Mouse (Mus musculus) common myeloid progenitor, adult 5-6 weeks (primary cell): ENCODE measurements at regions not wholly inside any gene's neighbourhood (a gene's known extent, or its start where the extent isn't known, plus 50 kb on each side); places are given as distances from the start of the nearest gene placed in this dataset.
"Not testable (repeated sequence)": the region's sequence is repeated elsewhere in the genome, so short reads cannot be mapped to it uniquely, and the experiment has no call there.

Experiments used
- ATAC-seq: replicated peaks from 2 replicates; pipeline ENCODE4 v1.8.0; 2016; ENCODE audit warnings: low read depth, mild to moderate bottlenecking, moderate TSS enrichment, inconsistent platforms; ENCODE audit not compliant: poor library complexity, severe bottlenecking

- ATAC-seq = no peak
Observed at GRCm38 (mm10) chr1:146955688-146956214, 461.2 kb downstream of the Brinp3 start.

- no peak for ATAC-seq
Observed at GRCm38 (mm10) chr1:146956347-146956746, 461.8 kb downstream of the Brinp3 start.

GRCm38 (mm10) chr1:146960448-146960847, 465.9 kb downstream of the Brinp3 start:
- ATAC-seq = no peak

DNA sequence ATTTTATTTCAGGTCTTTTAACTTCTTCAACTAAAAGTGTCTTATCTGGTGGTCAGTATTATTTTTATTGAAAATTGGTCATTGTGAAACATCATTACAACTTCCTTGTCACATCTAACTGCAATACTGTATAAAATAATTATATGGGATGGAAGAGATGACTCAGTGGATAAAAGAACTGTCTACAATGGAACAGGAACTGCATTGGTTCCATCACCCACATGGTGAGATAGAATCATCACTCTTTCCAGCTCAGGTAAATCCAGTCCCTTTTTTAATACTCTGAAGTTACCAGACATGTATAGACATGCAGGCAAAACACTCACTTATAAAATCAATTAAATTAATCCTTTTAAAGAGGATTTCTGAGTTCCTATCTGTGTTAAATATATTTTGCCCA, 473.0 kb downstream of the Brinp3 start:
- no peak for ATAC-seq

DNA sequence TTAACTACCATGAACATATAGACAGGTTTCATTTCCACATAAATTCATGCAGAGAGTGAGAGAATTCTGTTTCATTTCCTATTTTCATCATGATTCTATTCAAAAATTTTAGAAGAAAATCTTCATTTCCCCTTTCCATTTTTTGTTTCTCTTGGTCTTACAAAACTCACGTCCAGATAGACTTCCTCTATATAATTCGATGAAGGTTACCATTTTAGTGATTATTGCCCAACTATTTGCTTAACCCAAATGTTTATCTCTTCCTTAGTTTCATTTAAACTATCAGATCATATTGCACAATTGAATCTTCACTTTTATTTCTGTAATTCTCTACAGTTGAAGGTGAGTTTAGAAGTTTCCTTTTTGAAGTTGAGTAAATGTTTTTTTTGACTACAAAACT, 473.4 kb downstream of the Brinp3 start:
- peak; percentile 71 for ATAC-seq

GRCm38 (mm10) chr1:146983433-146984186, 489.1 kb downstream of the Brinp3 start:
- no peak for ATAC-seq

DNA sequence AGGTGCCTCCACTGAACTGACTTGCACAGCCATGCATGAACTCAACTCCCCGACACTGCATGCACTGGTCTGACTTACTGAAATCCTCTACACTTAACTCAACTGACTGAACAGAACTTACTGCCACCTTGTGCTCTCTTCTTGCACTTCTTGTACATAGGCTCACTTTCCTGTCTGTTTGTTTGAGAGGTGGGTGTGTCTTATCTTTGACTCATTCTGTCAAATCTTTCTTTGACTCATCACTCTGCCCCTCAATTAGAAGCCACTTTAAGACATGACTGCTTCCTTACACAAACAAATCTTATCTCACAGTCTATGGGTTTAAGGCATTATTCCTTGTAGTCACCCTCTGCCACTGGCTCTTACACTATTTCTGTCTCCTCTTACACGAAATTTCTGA, 505.5 kb downstream of the Brinp3 start:
- ATAC-seq = no peak

- no peak for ATAC-seq
Observed at GRCm38 (mm10) chr1:147047714-147048113, 553.2 kb downstream of the Brinp3 start.

- ATAC-seq = no peak
Observed at GRCm38 (mm10) chr1:147058504-147058903, 563.9 kb downstream of the Brinp3 start.

DNA sequence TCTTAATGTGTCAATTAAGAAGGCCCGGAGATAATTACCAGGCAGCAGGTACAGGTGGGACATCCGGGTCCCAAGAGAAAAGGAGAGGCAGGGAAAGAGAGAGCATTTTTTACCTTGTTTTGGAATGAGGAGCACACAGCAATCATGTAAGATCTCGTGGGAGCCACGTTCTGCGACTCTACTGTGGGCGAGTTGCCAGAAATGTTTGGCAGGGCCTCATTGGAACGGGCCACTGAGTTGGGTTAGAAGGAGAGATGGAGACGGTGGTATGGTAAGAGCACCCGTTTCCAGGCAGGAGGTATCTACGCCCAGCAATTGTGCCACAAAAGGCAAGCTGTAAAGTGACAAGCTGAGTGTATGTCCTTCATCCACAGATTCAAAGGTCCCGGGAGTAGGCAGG, 579.6 kb downstream of the Brinp3 start:
- no peak for ATAC-seq

GRCm38 (mm10) chr1:147084129-147084799, 589.7 kb downstream of the Brinp3 start:
- no peak for ATAC-seq

DNA sequence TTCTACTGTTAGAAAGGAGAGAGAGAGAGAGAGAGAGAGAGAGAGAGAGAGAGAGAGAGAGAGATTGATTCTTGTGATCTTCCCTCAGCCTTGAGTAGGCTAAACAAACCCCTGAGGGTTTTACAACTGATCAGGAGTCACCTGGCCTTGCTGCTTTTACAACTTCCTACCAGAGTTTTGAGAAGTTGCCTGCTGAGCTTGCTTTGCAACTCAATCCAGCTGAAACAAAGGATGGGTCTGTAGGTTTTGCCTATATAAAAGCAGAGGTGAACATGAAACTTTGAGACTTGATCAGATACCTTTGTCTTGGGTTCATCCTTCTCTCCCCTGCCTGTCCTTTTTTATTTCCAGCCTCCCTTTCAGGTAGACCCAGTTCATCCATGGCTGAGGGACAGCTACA, 631.0 kb downstream of the Brinp3 start:
- no peak for ATAC-seq

DNA sequence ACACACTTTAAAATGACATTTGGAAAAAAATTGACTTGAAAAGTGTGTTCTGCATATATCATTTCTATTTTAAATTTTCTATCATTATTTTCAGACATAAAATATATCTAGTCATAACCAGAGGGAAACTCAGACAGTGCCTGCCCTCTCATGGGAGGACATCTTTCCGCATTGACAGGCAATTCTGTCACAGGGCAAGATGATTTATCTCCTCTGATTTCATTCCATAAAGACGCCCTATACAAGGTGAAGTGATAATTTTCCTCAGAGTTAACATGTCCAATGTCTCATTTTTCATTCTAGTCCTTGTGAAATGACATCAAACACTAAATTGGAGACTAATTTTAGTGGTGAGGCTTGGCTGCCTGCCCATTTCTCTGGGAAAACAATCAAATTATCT, 643.6 kb downstream of the Brinp3 start:
- no peak for ATAC-seq

- ATAC-seq = no peak
Observed at GRCm38 (mm10) chr1:147175350-147175749, 680.8 kb downstream of the Brinp3 start.

- no peak for ATAC-seq
Observed at GRCm38 (mm10) chr1:147186799-147187198, 692.2 kb downstream of the Brinp3 start.

DNA sequence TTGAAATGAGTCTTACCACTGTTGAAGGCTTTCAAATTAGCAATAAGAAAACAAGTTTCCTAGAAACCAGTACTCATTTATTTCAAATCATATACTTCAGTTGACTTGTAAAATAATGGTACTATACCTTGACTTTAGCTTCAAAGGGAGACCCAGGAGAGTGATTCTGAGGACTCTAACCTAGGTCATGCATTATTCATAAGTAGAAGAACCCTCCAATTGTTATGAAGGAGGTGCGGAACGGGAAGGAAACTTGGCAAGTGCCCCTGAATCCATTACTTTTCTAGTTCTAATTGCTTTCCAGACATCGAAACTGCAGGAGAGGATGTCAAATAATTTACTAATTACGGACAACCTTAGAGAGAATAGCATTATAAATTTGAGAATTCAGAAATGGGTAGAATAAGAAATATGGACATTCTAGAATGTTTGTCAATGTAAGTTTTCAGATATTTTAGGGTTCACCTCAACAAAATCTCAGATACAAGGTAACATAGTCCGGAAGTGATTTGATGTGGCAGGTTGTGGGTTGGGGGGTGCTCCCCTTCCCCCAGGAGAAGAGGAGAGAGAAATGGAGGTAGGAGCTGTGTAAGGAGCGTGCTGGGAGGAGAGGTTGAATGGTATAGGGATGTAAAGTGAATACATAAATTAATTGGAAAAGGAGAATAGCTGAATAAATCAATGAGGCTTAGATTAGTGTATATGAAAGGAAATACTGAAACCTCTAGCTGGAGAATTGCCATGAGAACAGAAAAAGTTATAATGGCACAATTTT, 692.9 kb downstream of the Brinp3 start:
- ATAC-seq = no peak

- ATAC-seq = not testable (repeated sequence)
Observed at GRCm38 (mm10) chr1:147199959-147200358, 705.4 kb downstream of the Brinp3 start.

GRCm38 (mm10) chr1:147214890-147215289, 720.3 kb downstream of the Brinp3 start:
- not testable (repeated sequence) for ATAC-seq

DNA sequence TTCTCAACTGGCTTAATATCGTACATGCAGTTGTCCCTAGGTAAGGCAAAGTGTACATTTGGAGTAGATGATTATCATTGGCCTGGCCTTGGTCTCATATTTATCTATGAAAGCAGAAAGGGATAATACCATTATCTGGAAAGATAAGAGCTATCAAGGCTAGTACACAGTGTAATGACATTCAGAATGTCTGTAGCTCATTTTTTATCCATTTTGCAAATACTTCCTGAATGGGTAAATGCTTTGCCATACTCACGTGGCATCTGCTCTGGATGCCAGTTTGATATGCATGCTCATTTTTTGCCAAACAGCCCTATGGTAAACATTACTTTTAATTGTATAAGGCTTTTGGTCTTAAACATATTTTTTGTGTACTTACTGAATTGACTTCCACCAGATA, 723.4 kb downstream of the Brinp3 start:
- no peak for ATAC-seq

GRCm38 (mm10) chr1:147219438-147219837, 724.9 kb downstream of the Brinp3 start:
- no peak for ATAC-seq
